Mouse (Mus musculus) ovary, adult 18-20 months (tissue): Measurements from ENCODE around the gene Eno4.

Experiments
- DNase-seq: peaks from one replicate; pipeline ENCODE4 v3.0.0; 2022; ENCODE audit warnings: low spot score, mixed read lengths

Eno4 gene

GRCm38 (mm10) chr19:58974126-58974525 lies 30.9 kb downstream of the Eno4 start:
- no peak for DNase-seq

GRCm38 (mm10) chr19:58975216-58975863 lies 32.1 kb downstream of the Eno4 start:
- no peak for DNase-seq

GRCm38 (mm10) chr19:58978401-58979171 lies 35.4 kb downstream of the Eno4 start:
- peak; percentile 7 for DNase-seq

- no peak for DNase-seq
Observed at GRCm38 (mm10) chr19:58979436-58980055, 36.3 kb downstream of the Eno4 start.

- DNase-seq = no peak
Observed at GRCm38 (mm10) chr19:58980056-58980440, 36.8 kb downstream of the Eno4 start.

GRCm38 (mm10) chr19:58981571-58981970 lies 38.3 kb downstream of the Eno4 start:
- DNase-seq = no peak

GRCm38 (mm10) chr19:59002827-59003226 lies 59.6 kb downstream of the Eno4 start:
- DNase-seq = no peak

- no peak for DNase-seq
Observed at GRCm38 (mm10) chr19:59006577-59007340, 63.5 kb downstream of the Eno4 start.

- no peak for DNase-seq
Observed at GRCm38 (mm10) chr19:59010802-59011201, 67.6 kb downstream of the Eno4 start.
